Mouse (Mus musculus) lung, postnatal 10 days (tissue): ENCODE data around the gene Nagpa.
"Not testable (repeated sequence)": the region's sequence is repeated elsewhere in the genome, so short reads cannot be mapped to it uniquely, and the experiment has no call there.

Experiments used
- DNase-seq: peaks from one replicate; pipeline ENCODE4 v3.0.0; 2021

The Nagpa gene

DNA sequence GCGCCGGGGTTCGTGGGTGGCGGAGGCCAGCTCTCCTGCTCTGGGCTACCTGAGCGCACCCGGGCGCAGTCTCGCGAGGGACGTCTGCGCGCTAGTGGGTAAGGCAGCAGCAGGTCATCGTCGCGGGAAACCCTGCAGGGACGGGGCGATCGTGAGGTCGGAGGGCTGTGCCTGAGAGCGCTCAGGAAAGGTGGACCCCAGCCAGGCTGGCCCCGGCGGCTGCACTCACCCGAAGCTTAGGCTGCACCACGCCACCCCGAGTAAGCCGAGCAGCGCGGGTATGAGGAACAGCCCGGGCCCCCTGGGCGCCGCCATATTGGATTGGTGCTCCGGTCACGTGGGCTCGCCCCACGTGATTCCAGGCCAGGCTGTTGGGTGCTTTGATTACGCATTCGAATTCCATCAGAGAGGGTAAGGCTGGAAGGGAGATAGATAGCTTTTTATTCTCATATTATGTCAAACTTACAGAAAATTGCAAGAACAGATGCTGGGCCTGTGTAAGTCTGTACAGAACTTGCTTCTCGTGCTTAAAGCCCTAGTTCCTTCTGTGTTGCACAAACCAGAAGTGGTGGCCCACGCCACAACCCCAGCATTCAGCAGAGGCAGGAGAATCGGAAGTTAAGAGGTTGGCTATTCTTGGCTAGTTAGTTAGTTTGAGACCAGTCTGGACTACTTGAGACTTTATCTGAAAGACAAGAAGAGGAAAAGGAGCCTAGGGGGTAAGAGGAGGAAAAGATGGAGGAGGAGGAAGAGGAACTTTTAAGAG, at the start of gene Nagpa:
TSS of gene Nagpa (minus strand) at position 345 of the 766 bp plus-strand sequence.
- peak; percentile 85 for DNase-seq

DNA sequence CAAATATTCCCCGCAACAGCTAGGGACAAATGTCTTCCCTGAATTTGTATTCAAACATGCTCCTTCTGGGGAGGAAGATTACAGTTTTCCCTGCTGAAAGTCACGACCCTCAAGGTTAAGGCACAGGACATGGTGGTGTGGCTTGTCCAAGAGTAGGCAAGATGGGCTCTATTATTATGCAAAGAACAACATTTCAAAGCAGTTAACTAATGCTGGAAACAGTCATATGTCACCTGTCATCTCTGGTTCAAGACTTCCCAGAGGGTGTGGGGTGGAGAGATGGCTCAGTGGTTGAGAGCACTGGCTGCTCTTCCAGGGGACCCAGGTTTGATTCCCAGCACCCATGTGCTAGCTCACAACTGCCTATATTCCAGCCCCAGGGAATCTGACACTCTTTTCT, 48.4 kb upstream of the Nagpa start:
- no peak for DNase-seq

DNA sequence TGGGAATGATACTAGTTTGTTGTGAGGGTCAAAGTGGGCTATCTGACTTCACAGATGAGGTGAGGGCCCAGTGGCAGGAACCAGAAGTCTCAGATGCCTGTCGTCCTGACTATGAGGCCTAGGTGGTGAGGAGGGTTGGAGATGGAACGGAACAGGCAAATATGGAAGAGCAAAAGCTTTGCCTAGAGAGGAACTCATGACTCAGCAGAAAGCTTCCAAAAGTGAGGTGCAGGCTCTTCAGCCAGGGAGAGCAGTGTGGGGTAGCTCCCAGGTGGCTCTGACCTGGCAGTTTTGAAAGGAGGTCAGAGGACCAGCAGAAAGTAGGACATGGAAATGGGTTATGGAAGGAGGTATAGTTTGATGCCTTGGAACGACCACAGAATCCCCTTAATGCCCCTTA, 47.1 kb upstream of the Nagpa start:
- DNase-seq, result no peak

DNA sequence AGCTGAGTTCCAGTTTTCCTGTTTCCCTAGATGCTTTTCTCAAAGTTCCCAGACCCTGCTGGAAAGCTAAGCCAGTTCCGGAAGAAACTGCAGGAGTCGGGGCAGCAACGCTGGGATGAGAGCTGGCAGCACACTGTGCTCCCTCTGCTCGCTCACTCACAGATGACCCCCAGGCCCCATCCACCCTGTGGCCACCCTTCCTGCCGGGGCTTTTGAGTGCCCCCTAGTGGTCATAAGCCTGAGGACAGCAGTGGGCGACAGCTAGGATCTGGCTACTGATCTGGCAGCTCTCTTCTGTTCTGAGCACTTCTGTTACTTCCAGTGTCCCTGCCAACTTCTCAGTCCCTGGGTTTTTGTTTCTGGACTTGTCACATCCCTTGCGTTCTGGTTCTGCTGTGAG, 40.6 kb upstream of the Nagpa start:
- peak; percentile 85 for DNase-seq

DNA sequence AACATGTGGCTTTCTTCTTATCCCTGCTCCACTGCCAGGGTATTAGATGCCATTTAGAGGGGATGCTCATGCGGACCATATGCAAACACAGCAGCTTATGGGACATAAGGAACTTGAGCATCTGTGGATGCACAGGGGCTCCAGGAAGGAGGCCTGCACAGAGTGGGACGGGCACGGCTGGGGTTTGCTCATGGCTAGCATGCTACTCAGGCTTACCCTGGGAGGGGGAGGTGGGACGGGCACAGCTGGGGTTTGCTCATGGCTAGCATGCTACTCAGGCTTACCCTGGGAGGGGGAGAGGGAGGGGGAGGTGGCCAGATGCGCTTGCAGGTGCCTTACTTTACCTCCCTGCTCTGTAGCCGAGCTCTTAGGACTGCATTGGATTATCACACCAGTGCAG, 39.1 kb upstream of the Nagpa start:
- no peak for DNase-seq

DNA sequence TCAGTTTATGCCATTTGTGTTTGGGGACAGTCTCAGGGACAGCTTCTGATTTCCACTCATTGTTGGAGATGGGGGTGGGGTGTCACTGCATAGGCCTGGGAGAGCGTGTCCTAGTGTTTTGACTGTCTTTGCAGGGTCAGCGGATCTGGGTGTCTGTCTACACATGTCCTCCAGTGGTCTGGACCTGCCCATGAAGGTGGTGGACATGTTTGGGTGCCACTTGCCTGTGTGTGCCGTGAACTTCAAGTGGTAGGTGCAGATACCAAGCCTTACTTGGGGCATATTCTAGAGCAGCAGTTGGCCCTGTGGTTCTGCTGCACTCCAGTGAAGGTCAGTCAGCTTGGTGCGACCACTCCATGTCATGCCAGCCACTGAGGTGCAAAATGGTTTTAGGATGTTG, 38.5 kb upstream of the Nagpa start:
- no peak for DNase-seq

DNA sequence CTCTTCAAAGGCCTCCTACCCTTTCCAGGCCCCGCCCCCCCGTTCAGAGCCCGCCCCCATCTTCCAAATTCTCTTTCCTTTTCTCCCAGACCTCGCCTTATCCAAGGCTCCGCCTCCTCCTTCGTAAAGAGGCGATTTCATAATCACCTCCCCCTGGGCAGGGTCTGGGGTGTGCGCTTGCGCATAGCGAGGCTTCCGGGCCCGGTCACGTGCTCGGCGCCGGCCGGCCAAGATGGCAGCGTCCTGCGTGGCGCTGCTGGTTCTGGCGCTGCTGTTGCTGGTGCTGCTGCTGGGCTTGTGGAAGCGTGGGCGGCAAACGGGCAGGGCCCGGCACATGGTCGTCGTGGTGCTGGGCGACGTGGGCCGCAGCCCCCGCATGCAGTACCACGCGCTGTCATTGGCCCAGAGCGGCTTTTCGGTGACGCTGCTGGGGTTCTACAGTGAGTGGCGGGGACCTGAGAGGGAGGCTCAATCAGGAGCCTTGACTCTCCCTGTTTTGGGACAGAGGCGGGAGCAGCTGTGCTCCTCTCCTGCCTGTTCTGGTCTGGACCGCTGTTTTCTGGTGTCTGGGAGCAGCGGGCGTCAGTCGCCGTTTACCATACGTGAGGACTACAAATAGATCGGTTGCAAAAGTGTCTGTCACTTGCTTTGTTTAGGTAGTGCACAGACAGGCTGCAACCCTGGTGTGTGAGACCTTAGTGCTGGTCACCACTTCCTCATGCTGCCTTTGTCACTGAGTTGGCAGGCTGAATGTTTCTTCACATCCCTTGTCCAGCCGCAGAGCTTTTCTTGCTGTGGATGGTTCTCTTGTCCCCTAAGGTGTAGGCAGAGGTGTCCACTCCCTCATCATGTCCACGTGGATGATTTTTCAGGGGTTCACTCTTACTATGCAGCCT, 29.9 kb upstream of the Nagpa start, which contains the start of gene Alg1:
TSS of gene Alg1 (plus strand) at position 204 of the 896 bp plus-strand sequence.
- peak; percentile 98 for DNase-seq

DNA sequence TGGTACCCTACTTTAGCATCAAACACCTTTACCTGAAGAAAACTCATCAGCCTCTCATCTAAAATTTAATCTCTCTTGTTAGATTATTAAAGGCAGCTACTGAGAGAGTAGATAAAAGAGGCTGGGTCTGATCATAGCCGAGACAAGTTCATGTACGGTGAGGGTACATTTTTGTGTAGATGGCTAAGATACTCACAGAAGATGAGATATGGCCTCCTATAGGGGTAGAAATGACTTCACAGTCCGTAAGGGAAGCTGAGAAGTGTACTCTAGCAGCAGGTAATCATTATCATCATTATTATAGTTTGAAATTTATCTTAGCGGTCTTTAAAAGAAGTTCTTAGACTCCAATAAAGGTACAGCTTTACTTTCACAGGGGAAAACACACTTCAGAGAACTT, 29.2 kb upstream of the Nagpa start:
- no peak for DNase-seq

DNA sequence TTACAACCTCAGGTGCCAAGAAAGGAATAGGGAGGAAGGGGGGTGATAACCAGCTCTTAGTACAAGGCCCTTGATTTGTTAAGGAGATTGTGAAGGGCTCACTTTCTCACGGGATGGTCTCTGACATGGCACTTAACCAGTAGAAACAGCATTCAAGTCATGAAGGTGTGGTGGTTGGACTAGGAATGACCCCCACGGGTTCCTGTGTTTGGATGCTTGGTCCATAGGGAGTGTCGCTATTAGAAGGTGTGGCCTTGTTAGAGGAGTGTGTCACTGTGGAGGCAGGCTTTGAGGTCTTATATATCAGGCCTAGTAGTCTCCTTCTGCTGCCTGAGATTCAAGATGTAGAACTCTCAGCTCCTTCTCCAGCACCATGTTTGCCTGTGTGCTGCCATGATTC, 24.3 kb upstream of the Nagpa start:
- not testable (repeated sequence) for DNase-seq

DNA sequence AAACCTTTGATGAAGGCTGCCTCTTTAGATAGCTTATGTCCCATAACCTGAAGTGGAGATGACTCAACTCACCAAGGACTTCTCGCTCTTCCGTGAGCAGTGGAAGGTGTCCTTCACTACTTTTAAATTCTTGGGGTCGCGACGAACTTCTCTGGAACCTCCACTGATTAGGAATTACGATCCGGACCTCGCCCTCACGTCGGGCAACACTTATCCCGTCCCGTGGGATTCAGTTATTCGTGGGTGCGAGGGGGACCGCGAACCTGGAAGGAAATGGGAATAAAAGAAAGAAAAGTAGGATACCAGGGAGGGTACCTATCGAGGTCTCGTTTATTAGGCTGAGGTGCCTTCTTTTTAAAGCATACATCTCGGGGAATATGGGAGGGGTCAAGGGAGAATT, 23.7 kb upstream of the Nagpa start:
- not testable (repeated sequence) for DNase-seq

DNA sequence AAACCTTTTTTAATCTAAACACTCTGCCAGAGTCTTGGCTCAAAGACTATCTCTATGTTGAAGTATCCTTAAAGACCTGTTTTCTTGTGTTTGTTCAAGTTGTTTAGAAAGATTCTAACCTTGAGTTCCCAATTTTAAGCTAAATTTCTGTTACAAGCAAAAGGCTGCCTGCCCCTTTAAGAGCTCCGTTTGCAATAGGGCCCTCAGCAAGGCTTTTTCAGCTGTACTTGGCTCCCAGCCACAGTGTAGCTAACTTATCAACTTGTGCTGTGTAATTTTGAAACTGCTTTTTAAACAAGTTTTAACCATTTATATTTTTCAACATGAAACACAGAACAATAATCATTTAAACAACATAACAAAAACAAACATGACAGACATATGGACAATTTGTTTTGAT, 22.7 kb upstream of the Nagpa start:
- peak; percentile 51 for DNase-seq

DNA sequence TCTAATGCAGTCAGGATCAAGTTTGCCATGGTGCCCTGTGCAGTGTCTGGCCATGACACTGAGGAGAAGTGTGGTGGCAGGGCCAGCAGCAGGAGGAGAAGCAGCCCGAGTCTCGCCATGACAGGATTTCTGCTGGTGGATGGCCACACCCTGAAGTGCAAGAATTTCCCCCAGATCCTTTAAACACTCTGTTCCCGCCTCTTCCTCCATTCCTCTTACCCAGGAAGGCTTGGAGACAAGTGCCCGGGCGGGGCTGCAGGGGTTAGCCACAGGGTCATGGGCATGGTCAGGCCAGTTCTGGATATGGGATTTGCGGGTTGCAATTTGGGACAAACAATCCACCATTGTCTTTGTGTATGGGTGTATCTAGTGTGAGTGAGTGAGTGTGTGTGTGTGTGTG, 18.3 kb upstream of the Nagpa start, which contains the start of gene AU021092:
TSS of gene AU021092 (minus strand) at position 160 of the 400 bp plus-strand sequence.
- DNase-seq, result peak; percentile 52

DNA sequence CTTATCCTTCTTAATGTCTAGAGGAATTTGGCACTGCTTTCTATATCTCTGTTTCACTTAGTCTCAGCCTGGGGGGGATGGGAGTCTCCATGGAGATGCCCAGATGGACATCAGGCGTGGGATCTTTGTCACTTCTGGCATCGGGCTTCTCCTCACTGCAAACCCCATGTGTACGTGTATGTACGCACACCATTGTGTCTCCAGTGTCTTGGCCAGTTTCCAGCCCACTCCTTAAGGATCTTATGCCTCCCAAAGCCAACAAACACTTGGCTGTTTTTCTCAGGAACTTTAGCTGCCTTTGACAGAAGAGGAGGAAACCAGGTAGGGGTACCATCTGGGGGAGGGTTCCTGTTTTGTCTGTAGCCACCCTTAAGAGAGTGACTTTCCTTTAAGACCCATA, 17.6 kb upstream of the Nagpa start:
- peak; percentile 30 for DNase-seq

DNA sequence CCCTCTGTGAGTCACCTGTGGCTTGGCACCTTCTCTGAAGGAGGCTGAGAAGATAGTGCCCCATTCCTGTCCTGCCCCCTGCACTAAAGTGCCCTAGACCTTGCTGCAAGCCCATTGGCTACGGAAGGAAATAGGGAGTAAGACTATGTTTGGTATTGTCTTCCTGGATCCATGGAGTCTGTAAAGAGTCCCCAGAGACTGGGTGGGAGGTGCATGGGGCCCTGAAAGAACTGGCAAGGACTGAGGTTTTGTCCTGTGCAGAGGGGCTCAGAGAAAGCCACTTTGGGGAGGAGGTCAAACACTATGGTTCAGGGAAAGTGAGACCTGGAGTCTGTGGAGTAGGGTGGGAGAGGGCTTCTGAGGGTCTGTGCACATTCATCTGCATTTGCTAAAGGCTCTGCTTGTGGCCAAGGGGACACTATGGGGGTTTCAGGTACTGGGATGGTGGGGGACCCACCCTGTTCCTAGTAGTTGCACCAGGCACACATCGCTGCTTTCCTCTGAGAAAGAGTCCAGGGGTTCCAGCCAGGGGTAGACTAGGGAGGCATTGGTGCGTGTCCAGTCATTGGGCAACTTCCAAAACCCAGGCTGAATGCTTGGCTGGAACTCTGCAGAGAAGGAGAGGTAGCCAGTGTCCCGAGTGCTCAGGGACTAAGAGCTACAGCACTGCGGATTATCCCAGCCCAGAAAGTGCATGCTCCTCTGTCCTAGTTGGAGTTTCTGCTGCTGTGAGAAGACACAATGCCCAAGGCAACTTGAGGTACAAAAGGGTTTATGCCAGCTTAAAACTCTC, 13.7 kb upstream of the Nagpa start:
- no peak for DNase-seq

DNA sequence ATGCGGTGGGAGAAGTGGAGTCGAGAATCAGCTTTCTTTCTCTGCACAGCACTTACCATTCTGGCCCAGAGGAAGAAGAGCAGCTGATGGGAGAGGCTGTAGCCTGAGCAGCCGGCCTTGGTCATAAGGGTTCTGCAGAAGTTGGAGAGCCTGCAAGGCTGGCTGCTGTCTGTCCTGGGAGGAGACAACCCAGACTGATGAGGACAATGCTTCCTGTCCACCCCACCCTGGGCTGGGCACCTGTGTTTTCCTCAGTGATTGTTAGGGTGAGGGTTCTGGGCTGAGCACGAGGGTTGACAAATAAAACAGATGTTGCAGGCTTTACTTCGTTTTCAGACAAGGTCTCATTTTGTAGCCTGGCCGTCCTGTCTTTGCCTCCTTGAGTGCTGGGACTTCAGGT, 12.9 kb upstream of the Nagpa start:
- DNase-seq, result no peak

DNA sequence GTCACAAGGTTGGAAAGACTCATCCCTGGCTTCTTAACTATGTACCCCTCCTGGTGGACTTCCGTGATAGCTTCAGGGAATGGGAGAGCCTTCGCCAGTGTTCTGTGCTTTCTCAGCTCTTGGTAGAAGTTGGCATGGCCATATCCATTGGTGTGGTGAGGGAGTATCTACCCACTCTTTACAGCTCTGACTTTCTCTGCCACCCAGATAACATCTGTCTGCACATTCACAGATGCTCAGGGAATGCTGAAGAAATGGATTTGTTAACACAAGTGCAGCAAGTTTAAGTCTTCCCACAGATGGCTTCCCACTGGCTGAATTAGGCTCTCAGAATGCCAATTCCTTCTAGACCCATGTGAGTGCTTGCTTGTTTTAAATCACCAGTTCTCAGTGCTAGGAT, 10.3 kb upstream of the Nagpa start:
- DNase-seq, result no peak

DNA sequence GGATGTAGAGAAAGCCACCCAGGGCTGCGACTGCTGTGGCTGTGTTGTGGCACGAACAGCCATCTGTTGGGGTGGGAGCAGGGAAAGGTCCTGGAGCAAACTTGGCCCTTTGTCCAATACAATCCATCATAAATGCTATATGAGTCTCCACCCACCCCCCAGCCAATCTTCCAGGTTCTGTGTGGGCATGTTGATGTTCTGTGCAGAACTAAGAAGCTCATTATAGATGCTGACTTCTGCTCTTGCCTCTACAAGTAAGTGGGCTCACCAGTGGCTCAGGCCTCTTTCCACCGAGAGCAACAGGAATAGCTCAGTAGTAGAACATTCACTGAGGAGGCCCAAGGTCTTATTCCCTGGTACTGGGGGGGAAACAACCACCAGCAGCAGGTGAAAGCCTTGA, 8.3 kb upstream of the Nagpa start:
- DNase-seq, result no peak

DNA sequence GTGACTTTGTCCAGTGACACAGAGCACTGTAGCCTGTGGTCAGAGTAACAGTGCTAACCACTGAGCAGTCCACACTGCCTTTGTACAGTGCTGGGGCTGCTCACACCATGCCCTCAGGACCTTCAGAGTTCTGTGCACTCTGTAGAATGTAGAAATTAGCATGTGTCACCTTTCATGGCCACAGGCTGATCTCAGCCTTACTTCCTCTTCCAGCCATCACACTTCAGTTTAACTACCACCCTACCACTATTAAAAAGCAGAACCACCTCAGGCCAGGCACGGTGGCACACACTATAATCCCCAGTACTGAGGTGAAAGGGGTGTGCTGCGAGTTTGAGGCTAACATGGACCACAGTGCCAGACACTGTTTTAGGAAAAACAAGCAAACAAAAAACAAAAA, 6.6 kb upstream of the Nagpa start:
- no peak for DNase-seq

DNA sequence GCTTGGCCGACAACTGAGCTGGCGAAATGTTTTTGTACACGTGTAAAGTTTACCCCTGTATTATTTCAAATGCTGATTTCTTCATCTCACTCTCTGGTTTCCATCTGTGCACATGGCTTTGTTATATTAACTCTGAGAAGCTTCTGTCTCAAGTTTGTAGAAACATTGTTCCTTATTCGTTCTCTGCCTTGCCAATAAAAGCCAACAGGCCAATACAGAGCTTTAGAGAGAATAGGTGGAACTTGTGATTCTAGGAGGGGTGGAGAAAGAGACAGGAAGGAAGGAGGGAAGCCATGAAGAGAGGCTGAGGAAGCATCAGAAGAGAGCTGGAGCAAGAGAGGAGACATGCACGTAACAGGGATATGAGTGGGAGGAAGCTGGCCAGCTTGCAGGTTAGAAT, 2.2 kb upstream of the Nagpa start:
- no peak for DNase-seq

DNA sequence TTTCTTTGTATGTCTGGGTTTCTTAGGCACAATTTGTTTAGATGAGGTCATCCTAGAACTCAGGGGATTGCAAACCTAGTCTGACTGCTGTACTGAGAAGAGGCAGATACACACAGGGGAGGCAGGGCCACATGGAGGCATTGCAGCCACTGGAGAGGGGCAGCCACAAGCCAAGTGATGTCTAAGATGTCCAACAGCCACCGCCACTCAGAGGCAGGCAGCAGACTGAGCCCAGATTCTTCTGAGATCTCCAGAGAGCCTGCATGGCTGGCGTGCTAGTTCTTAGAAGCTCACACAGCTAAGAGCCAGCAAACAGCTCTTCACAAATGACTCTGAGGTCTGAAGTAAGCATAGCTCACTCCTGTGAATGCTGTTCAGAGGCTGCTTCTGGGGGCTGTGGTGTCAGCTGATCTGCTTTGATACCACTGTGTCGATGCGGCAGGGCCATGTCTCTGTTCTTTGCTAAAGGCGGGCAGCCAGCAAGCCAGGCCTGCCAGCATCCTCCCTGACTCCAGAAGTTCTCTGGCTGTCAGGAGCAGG, 1.7 kb upstream of the Nagpa start:
- no peak for DNase-seq

DNA sequence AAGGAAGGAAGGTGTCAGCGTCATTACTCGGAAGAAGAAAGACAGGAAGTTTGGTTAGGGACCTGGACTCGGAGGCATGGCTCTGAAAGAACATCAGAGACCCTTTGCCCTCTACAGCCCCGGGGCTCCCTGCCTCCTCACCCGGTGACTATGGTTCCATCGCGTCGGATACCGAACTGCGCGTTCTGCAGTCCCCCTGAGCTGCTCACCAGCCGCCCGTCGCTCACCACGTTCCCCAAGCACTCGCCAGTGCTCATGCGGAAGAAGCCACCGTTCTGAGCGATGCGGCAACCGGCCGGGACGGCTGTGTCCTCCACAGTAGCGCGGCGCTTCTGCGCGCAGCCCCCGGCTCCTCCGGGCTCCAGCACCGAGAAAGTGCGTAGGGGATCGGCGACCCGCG, 612 bp downstream of the Nagpa start:
- DNase-seq, result no peak

DNA sequence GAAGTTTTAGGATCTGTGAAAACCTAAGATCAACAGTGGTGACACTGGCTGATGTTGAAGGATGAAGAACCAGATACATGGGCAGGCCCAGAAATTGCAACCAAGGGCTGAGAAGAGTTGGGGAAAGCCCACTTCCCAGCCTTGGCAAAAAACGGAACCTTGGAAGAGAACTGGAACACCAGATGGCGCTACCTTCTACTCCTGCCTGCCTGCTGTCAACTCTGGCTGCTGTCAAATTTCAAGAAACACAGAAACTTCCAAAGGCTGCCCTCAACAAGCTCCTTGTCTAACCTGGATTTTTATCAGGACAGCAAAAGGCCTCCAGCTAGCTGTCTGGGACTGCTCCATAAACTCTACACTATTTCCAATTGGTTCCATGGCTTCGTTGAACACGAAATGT, 1.1 kb downstream of the Nagpa start:
- DNase-seq, result peak; percentile 76

DNA sequence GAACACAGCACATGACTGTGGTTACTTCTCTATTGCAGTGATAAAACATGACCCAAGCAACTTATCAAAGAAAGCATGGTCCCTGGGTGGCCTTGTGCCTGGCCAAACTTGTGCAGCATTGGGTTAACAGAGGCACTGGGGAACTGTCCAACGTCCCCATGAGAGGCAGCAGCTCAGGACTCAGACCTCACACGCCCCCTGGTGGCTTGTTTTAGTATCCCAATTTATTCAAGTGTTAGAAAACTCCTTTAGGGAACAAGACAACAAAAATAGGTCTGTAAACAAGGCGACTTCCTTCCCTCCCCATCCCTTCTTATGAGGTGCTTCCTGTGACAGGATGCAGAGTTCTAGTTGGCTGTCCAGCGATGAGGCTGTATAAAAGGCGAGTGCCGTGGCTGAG, 8.7 kb downstream of the Nagpa start:
- DNase-seq, result peak; percentile 82
